Mouse (Mus musculus) retina, adult 2 months (tissue): ENCODE measurements around the gene Epas1.

ENCODE experiments used
- DNase-seq: peaks from one replicate; pipeline ENCODE4 v3.0.0-alpha.2; 2012; ENCODE audit warnings: low read depth, low spot score

Gene Epas1

GRCm38 (mm10) chr17:86827391-86828165 lies 74.1 kb downstream of the Epas1 start:
- DNase-seq: no peak

- no peak for DNase-seq
Observed at GRCm38 (mm10) chr17:86828500-86828899, 75.0 kb downstream of the Epas1 start.

GRCm38 (mm10) chr17:86829383-86830175 lies 76.1 kb downstream of the Epas1 start:
- DNase-seq: no peak

GRCm38 (mm10) chr17:86830893-86831292 lies 77.4 kb downstream of the Epas1 start:
- DNase-seq: no peak

- DNase-seq: no peak
Observed at GRCm38 (mm10) chr17:86832562-86833327, 79.2 kb downstream of the Epas1 start.

- no peak for DNase-seq
Observed at GRCm38 (mm10) chr17:86833945-86834344, 80.4 kb downstream of the Epas1 start.

- DNase-seq: no peak
Observed at GRCm38 (mm10) chr17:86839308-86839707, 85.8 kb downstream of the Epas1 start.

GRCm38 (mm10) chr17:86850700-86851337 lies 97.3 kb downstream of the Epas1 start:
- no peak for DNase-seq

- no peak for DNase-seq
Observed at GRCm38 (mm10) chr17:86851782-86852181, 98.3 kb downstream of the Epas1 start.

GRCm38 (mm10) chr17:86852591-86853031 lies 99.1 kb downstream of the Epas1 start:
- DNase-seq: no peak

GRCm38 (mm10) chr17:86870586-86870985 lies 117.1 kb downstream of the Epas1 start:
- DNase-seq: no peak

- DNase-seq: no peak
Observed at GRCm38 (mm10) chr17:86872643-86873042, 119.1 kb downstream of the Epas1 start.

- DNase-seq: no peak
Observed at GRCm38 (mm10) chr17:86876940-86877339, 123.4 kb downstream of the Epas1 start.

- no peak for DNase-seq
Observed at GRCm38 (mm10) chr17:86877747-86878146, 124.2 kb downstream of the Epas1 start.

GRCm38 (mm10) chr17:86880056-86880455 lies 126.6 kb downstream of the Epas1 start:
- no peak for DNase-seq

GRCm38 (mm10) chr17:86880461-86881044 lies 127.1 kb downstream of the Epas1 start:
- no peak for DNase-seq
